Mouse (Mus musculus) kidney, adult 2 months (tissue): ENCODE measurements around the gene Pip5k1b.

ENCODE experiments used
- CTCF ChIP-seq: fragments of 200-500 bp; conservative IDR thresholded peaks from 2 replicates; pipeline ENCODE4 v1.5.1; 2011; ENCODE audit warnings: low read depth, mild to moderate bottlenecking, control low read depth, low read length, moderate library complexity, mixed read lengths; ENCODE audit not compliant: insufficient read depth, insufficient read length
- POLR2A ChIP-seq: fragments of 200-500 bp; IDR thresholded peaks from one replicate; pipeline ENCODE4 v1.6.1; 2011; ENCODE audit warnings: low read depth, low read length, control low read depth

DNA sequence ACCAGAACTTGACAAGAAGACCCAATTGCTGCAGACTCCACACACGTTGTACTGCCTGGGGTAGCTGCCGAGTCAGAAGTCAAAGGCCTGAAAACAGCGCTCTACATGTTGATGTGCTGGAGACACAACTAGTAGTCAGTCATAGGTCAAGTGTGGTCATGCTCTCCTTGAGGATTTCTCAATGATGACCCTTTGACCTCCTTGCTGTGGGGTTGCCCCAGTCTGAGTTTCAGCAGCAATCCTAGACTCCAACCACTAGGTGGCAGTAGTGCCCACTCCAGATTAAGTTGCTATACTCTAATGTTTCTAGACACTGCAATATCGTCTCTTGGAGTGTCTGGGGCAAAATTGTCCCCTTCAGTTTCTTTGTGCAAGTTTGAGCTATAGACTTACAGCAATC lies 271.5 kb downstream of the Pip5k1b start:
- peak; percentile 75 for TF ChIP-seq CTCF
- no peak for TF ChIP-seq POLR2A
